Mouse (Mus musculus) olfactory bulb, adult 2 months (tissue): ENCODE results near the gene Olfr694.

ENCODE experiments used
- CTCF ChIP-seq: fragments of 200-500 bp; IDR thresholded peaks from 2 replicates; pipeline ENCODE4 v1.5.1; 2012; ENCODE audit warnings: low read depth, mild to moderate bottlenecking, low read length, moderate library complexity; ENCODE audit not compliant: insufficient read depth
- POLR2A ChIP-seq: fragments of 200-500 bp; IDR thresholded peaks from 2 replicates; pipeline ENCODE4 v1.6.1; 2012; ENCODE audit warnings: mild to moderate bottlenecking, low read depth, low read length, moderate library complexity; ENCODE audit not compliant: insufficient read depth

DNA sequence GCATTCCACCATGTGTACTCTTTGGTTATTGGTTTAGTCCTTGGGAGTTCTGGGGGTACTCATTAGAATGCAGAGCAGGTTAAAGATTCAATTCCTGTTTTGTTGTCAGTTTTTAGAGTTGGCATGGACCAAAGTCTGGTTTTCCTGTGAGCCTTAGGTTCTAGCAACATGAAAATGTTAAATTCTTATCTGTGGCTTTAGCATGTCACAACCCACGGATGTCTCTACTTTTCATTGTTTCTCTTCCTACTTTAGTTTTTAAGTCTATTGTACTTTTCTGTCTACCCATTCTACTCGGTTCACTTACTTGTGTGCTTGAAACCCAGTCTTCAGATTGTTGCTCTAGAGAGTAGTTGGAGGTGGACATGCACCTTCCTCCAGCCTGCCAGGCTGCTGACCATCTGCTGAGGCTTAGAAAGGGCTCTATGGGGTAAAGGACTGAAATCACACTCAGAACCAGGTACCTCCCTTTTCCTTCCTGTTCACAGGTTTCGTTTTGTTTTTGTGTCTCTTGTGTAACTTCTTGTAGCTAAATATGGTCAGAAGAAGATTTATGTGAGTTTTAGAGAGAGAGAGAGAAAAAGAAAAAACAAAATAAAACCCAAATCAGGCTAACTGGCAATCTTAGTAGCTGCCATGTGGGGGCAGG lies 47.3 kb downstream of the Olfr694 start:
- TF ChIP-seq CTCF (no peak), POLR2A (no peak)
